Mouse (Mus musculus) testis, adult 2 months (tissue): ENCODE measurements around the gene Ubxn7.

Experiments used
- CTCF ChIP-seq: fragments of 200-500 bp; IDR thresholded peaks from 2 replicates; pipeline ENCODE4 v1.5.1; 2012; ENCODE audit warnings: low read depth, mild to moderate bottlenecking, inconsistent platforms, low read length, moderate library complexity; ENCODE audit not compliant: control insufficient read depth, insufficient read depth, insufficient replicate concordance
- POLR2A ChIP-seq: fragments of 200-500 bp; IDR thresholded peaks from 2 replicates; pipeline ENCODE4 v1.6.1; 2012; ENCODE audit warnings: low read depth, mild to moderate bottlenecking, inconsistent platforms, low read length, moderate library complexity; ENCODE audit not compliant: control insufficient read depth

DNA sequence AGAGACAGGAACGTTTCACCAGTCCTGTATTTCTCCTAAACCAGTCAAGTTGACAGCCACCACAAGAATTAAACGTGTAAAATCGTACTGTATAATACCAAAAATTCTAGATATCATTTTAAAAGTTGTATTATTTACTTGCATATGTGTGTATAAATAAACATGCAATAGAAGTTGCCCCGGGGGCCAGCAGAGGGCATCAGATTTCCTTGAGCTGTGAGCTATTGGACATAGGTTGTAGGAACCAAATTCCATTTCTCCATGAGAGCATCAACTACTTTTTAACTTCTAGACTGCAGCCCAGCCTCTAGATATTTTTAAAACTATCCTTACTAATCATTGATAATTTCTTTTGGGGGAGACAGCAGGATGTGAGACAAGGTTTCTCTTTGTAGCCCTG, 39.3 kb downstream of the Ubxn7 start:
- TF ChIP-seq POLR2A = no peak
- TF ChIP-seq CTCF = no peak
